Mouse (Mus musculus) cerebellum, adult (tissue): ENCODE results near the gene Sertad3.
A peak's percentile ranks its signal among the peaks of the same experiment; 100 is the strongest.
"Not testable (repeated sequence)": the region's sequence is repeated elsewhere in the genome, so short reads cannot be mapped to it uniquely, and the experiment has no call there.

Experiments
- ATAC-seq: cut with Nextera tagmentation; 2 replicates; pipeline ENCODE4 v1.9.2; 2017; ENCODE audit warnings: mild to moderate bottlenecking, moderate library complexity, mixed read lengths; ENCODE audit not compliant: insufficient number of reproducible peaks, low FRiP score, low TSS enrichment

The Sertad3 gene

DNA sequence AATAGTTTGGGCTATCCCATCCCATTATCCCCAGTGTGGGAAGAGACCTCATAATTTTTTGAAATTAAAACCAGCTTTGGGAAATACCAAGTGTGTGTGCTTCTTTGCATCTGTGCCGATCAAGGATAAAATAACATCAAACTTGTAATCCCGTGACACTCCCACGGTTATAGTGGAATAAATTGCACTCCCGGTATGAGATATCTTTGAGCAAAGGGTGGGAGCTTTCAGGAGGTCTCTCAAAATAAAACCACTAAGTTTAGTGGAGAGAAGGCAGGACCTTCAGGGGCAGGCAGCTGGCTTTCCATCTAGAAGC lies 16.6 kb downstream of the Sertad3 start:
- no peak for ATAC-seq

DNA sequence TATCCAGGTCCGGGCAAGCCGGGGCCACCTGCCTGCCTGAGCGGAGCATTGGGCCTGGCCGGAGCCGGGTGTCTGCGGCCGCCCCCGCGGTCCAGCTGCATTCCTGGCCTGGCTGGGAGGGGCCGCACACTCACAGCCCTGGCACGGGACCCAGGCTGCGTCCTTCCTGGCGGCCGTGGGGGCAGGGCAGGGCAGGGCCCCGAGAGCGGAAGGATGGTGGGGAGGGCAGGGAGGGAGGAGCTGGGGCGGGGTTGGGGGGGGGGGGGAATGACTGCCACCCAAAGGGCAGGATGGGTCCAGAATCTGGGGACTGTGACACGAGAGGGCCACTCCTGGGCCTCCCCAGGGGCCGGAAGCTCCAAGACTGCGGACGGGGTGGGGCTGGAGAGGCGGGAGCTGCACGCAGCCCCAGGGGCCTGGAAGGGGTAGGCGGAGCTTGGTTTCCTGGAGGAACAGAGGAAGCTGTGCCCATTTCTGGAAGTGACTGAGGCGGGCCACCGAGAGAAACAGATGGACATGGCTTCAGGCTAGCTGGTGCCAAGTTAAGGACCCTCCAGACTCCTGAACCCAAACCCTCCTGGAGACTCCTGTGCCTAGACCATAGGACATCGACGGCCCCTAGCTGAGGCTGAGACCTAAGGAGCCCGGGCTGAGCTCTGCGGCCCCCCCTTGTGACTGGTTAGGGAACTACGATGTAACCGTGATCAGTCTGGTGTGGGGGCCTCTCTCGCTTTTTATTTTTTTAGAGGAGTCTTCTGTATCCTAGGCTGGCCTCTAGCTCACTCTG lies 17.2 kb downstream of the Sertad3 start:
- ATAC-seq, result peak; percentile 53

DNA sequence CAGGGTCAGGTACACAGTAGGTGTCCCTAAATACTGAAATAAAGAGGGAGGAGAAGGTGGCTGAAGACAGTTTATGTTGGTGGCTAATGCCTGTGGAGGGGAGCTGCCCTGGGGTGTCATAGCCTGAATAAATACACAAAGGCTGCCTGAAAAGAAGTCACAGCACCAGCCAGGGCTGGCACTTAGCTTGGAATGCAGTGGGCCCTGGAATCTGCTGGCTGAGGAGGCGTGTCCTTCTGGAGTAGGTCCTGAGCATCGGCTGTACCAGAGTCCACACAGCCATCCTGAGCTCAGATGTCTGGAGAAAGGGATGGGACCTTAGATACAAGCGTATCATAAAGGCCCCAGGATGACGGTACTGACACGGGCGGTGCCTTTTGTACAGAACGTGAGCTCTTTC lies 18.3 kb downstream of the Sertad3 start:
- no peak for ATAC-seq

DNA sequence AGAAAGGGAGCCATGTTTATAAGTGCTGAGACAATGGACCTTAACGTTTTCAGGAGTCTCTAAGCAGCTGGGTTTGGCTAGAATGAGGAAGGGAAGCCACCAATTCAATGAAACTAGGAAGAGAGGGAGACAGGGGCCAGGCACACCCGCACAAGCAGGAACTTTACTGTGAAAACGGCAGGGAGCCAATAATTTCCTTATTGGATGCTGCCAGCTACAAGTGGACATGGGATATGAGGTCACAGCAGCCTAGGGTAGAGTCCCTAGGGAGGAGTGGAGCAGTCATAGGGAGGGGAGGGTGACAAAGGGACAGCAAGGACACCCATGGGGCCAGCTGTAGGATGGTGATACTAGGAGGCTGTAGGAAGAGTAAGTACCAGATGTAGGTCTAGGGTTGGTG lies 19.5 kb downstream of the Sertad3 start:
- ATAC-seq, result no peak

DNA sequence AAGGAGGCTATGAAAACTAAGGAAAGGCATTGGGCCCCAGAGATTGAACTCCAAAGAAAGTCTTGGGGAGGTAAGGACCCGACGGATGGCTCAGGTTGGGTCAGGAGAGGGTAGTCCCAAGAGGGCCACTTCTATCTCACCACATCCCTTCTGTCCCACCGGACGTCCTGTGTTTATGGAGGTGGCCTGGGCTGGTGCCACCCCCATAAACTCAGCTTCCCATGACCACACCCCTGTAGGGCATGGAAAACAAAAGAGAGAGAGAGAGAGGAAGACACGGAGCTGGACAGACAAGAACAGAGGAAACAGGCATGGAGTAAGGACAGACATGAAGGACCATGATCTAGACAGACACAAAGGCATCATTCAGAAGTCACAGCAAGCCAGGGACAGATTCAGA lies 19.9 kb downstream of the Sertad3 start:
- ATAC-seq, result no peak

DNA sequence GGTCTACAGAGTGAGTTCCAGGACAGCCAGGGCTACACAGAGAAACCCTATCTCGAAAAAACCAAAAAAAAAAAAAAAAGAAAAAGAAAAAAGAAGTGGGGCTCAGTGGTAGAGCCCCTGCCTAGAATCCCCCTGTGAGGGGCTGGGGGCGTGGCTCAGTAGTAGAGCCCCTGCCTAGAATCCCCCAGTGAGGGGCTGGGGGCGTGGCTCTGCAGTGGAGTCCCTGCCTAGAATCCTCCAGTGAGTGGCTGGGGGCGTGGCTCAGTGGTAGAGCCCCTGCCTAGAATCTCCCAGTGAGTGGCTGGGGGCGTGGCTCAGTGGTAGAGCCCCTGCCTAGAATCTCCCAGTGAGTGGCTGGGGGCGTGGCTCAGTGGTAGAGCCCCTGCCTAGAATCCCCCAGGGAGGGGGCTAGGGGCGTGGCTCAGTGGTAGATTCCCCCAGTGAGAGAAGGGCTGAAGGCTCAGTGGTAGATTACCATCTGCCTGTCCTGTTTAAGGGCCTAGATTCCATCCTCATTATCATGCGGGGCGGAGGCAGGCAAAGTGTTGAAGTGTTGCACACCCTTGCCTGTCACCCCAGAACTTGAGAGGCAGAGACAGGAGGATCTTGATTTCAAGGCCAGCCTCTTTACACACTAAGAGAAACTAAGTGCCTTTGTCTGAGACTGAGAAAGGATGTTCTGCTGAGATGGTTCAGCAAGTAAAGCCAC lies 21.2 kb downstream of the Sertad3 start:
- not testable (repeated sequence) for ATAC-seq

DNA sequence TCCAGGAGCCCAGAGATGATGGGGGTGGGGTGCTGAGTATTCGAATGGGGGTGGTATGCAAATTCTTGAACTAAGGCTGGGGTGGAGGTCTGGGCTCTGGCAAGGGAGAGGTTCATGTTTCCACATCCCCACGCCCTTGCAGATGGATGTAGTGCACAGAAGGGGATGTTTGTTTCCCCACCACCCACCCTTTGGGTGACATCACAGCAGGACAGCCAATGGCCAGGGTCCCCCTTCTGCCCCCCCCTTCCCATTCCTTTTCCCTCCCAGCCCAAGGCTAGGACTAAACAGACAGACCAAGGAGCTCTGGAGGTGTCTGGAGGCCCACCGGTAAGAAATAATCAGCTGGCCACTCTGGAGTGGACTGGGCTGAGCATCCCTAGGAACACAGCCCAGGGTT lies 25.5 kb downstream of the Sertad3 start, which contains the start of gene Prx:
Gene Prx, plus strand, starts transcription at position 289 of the 400 bp plus-strand sequence.
- no peak for ATAC-seq

DNA sequence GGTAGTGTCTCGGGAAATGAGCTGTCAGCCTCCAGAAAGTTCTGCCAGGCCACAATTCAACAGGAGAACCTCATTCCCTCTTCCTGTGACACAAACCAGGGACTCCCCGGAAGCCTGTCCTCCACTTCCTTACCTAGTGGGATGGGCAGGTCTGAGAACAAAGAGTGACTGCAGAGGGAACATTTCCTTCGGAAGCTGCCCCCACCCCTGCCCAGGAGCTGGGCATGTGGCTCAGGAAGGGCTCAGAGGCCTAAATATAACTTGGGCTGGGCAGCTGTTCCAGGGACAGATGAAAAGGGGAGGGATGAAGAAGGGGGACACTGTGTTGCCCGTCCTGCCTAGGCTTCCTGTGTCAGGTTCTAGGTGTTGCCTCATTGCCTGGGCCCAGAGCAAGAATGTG lies 28.1 kb downstream of the Sertad3 start:
- ATAC-seq, result no peak

DNA sequence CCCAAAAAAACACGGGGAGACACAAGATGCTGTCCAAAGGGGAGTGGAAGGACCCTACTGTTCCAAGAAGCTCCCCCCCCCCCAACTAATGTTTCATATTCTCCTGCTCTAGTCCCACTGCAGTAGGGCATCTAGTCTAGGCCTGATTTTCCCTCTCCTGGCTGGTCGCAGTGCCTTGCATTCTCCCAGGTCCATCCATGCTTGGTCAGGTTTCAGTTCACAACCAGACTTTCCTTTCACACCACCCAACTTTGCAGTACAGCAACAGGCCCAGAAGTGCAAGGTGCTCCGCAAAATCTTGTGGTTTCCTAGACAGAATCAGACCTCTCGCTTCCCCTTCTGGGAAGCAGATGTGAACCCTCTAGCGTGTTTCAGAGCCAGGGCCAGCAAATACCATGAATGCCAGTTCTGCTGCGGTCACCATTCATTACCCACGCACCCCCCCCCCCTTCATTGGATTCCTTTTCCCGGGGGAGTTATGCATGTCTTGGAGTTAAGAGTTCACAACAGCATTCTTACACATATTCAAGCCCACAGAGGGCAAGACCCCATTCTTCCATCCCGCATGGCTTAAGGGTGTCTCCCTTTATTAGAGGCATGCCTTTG lies 33.3 kb downstream of the Sertad3 start:
- no peak for ATAC-seq

DNA sequence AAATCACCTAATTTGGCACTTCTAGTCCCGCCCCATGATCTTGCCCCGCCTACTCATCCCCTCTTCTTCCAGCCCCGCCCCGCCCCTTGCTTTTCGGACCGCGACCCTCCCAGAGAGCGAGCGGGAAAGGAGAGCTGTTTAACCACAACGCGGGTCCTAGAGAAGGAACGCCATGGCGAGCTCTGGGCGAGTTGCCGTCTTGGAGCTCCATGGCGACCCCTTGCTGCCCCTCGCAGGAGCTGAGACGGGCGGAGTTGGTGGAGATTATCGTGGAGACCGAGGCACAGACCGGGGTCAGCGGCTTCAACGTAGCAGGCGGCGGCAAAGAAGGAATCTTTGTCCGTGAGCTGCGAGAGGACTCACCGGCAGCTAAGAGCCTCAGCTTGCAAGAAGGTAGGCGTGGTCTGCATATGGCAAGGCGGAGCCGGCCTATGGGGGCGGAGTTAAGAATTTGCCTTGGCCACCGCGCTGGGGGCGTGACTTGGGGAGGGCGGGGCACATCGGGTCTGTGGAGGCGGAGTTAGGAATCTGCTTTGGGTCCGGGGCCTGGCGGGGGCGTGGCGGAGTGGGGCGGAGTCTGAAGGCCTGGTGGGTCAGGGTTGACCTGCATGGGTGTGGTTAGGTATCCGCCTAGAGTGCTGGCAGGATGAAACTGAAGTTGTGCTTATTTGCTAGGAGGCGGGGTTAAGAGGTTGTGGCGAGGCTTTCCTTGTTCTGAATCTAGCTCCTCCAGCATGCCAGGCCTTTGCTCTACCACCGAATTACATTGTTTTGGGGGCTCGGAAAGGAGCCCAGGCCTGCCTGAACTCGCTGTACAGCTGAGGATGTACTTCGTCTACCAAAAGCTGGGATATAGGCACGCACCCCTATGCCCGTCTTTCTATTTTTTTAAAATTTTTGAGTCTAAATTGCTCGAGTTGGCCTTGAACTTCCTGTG lies 34.4 kb downstream of the Sertad3 start:
- peak; percentile 68; the same call in 1 of the 2 replicates for ATAC-seq

DNA sequence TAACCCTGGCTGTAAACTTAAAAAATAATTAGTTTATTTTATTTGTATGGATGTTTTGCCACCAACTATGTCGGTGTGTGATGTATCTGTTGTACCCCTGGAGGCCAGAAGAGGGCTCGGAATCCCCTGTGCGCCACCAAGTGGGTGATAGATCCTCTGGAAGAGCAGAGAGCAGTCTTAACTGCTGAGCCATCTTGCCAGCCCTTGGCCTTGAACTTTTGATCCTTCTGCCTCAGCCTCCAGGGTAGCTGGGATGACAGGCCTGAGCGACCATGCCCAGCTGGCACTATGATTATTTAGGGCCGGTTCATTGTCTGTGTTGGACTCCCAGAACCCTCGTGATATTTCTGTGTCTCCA lies 35.1 kb downstream of the Sertad3 start:
- ATAC-seq, result 0 out of 2 replicates have a peak, but pooled peaks have one; percentile 63

DNA sequence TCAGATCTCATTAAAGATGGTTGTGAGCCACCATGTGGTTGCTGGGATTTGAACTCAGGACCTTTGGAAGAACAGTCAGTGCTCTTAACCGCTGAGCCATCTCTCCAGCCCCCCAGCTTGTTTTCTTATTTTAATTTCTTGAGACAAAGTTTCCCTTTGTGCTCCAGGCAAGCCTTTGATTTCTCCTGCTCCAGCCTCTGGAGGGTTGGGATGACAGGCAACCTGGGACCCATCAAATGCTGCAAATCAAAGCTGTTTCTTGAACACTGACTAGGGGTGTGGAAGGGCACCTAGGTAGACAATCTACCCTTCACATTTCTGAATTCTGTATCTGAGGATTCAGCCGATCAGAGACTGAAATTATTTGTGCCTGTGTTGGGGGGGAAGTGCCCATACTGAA lies 37.2 kb downstream of the Sertad3 start:
- no peak for ATAC-seq

DNA sequence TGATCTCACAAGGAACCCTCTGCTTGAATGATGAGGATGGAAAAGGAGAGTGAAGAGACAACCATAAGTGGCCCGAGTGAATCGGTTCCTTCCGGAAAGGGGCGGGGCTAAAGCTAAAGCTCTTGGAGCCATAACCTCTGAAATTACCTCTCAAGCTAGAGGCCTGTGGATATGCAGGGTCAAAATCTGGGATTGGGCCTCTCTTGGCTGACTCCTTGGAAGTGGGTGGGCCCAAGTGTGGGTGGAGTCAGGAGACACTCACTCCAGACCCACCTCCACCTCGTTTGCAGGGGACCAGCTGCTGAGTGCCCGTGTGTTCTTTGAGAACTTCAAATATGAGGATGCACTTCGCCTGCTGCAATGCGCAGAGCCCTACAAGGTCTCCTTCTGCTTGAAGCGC lies 41.4 kb downstream of the Sertad3 start:
- no peak for ATAC-seq

DNA sequence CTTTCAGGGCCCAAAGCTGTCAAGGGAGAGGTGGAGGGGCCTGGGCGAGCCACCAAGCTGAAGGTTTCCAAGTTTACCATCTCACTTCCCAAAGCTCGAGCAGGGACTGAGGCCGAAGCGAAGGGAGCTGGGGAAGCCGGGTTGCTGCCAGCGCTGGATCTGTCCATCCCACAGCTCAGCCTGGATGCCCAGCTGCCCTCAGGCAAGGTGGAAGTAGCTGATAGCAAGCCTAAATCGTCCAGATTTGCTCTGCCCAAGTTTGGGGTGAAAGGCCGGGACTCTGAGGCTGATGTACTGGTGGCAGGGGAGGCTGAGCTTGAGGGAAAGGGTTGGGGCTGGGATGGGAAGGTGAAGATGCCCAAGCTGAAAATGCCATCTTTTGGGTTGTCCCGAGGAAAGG lies 44.7 kb downstream of the Sertad3 start:
- no peak for ATAC-seq

DNA sequence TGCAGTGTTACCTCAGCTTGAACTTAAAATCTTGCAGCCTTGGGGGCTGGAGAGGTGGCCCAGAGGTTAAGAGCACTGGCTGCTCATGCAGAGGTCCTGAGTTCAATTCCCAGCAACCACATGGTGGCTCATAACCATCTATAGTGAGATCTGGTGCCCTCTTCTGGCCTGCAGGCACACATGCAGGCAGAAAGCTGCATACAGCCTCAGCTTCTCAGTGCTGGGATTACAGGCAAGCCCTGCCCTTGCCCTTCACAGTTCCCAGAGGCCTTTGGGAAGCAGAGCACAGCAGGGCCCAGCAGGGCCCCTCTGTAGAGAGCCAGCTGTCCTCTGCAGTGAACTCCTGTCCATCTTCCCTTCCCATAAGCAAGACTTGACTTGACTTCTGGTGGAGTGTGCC lies 46.5 kb downstream of the Sertad3 start:
- no peak for ATAC-seq

DNA sequence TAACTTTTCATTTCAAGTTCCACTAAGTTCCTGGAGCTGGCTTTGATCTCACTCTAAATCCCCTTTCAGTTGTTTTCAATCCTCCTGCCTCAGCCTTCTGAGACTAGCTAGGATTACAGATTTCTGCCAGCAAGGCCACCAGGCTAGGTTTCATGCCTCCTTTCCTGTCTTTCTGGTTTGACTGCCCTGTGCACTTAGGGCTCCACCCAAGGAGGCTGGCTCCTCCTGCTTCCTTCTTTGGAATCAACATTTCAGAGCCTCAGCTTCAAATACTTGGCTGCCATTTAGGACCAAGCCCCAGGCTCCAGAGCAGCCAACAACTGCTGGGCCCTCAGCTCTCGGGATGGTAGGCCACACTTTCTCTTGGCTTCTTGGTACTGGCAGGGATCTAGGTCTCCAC lies 47.0 kb downstream of the Sertad3 start:
- no peak for ATAC-seq

DNA sequence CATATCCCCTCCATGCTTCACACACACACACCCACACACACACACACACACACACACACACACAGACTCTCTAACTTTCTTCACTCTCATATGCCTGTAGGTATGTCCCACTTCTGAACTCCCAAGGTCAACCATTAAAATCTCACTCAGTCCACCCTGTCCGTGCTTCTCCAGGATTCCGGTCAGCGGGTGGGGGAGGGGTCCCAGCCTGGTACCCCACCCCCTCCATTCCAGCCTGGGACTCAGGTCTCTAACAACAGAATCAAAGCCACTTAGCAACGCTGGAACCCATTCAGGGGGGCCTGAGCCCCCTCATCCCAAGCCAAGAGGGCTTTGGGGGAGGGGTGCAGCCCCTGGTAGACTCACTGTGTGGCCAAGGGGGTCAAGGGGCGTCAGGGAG lies 49.4 kb downstream of the Sertad3 start, which contains the start of gene Hipk4:
Gene Hipk4, plus strand, starts transcription at position 301 of the 400 bp plus-strand sequence.
- no peak for ATAC-seq

DNA sequence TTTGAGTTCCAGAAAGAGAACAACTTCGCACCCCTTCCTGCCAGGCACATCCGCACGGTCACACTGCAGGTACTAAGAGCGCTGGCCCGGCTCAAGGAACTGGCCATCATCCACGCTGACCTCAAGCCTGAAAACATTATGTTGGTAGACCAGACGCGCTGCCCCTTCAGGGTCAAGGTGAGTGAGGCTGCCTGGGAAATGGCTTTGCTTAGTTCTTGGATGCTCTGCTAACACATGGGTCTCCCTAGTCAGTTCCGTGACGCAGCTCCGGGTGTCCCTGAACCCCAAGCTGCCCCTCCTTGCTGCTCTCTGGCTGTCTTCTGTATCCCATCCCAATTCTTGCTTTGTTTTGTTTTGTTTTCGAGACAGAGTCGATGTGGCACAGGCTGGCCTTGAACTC lies 50.2 kb downstream of the Sertad3 start:
- no peak for ATAC-seq

DNA sequence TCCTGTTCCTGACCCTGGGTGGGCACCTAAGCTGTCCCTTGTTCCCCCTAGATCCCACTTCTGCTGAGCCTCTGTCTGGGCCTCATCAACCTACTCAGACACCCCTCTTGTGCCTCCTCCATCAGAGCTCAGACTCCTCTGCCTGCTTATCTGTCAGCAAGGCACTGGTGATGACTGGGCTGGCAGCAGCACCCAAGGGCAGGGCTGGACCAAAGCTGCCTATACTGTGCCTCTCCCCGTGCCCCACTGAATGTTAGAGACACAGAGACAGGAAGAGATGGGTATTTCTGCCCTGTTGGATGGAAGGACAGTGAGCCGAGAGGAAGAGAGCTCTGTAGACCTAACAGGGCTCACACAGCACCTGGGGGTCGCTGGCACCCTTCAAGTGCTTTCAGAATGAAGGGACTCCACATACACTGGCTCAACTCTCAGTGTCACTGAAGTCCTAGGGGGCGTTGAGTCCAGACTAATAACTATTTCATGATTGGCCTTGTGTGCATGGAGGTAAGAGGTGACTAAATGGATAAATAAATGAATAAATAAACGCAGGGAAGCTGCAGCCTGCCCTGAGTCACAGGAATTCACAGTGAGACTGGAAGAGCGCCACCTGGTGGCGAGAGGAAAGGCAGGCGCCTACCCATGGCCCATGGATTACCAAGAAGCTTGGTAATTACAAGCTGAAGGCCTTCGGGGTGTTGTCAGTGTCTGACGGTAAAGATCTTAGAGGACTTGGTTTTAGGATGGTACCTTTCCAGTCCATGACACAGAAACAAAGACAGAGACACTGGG lies 52.7 kb downstream of the Sertad3 start:
- ATAC-seq, result peak; percentile 67; the same call in 1 of the 2 replicates
